Mouse (Mus musculus): Measurements from ENCODE around the gene Dcaf11.

The Dcaf11 gene

DNA sequence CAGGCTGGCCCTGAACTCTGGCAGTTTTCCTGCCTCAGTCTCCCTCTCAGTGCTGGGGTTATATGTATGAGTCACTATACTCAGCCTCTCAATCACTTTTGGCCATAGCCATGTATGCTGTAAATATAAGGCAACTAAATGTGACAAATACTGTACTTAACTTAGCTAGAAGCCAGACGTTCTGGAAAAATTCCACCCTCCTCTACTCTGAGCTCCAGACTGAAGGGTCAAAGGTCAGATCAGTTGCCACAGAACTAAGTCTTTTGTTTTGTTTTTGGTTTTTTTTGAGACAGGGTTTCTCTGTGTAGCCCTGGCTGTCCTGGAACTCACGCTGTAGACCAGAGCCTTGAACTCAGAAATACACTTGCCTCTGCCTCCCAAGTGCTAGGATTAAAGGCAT lies 56.1 kb downstream of the Dcaf11 start:
- DNase-seq (ENCODE audit: low spot score in 2 of 2): no peak

DNA sequence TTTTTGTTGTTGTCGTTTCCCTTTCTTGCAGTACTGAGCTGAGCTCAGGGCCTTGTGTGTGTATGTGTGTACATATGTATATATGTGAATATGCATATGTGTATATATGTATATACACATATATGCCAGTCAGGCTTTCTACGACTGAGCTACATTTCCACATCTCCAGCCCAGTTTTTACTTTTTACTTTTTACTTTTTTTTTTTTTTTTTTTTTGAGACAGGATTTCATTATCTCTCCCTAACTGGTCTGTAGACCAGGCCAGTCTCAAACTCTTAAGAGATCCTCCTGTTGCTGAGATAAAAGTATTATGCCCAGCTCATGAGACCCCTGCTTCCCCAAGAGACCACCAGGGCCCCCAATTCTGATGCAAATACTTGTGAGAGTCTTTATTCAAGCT lies 57.0 kb downstream of the Dcaf11 start:
- DNase-seq (ENCODE audit: low spot score in 2 of 2): no peak

DNA sequence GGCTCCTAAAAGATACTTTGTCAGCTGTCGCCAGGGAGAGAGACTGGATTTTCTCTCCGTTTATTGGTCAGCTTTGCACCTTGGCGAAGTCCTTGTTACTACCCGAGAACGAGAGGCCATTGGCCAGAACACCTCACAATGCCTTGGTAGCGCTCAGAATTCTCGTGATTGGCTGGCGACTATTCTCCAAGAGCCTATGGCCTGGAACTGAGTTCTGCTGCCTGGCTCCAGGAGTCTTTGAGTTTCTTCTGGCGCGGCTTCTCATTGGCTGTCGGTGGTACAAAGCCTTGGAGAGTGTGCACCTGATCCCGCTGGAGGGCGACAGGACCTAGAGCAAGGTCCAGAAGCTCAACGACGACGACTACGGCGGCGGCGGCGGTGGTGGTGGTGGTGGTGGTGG lies 58.0 kb downstream of the Dcaf11 start, which contains the start of gene Rec8:
TSS of gene Rec8 (plus strand) at position 216 of the 400 bp plus-strand sequence.
- no peak for DNase-seq (ENCODE audit: low spot score in 2 of 2)

DNA sequence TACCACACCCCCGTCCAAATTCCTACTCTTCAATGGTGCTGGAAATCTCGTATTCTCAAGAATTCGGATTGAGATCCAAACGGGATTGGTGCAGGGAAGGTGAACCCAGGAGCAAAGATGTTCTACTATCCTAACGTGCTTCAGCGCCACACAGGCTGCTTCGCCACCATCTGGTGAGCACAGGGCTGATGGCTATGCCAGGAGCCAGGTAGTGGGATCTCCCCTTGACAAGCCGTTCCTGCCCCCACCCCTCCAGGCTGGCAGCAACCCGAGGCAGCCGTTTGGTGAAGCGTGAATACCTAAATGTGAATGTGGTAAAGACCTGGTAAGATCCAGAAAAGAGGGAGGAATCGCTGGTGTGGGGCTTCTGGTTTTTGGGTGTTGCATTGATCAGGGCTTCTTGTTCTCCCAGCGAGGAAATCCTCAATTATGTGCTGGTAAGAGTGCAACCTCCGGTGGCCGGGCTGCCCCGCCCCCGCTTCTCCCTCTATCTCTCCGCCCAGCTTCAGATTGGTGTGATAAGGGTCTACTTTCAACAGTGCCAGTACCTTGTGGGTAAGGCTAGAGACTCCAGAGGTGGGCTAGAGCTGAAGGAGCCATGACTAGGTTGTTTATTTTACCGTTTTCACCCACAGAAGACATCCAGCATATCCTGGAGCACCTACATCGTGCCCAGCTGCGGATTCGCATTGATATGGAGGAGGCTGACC lies 58.8 kb downstream of the Dcaf11 start:
- DNase-seq (ENCODE audit: low spot score in 2 of 2): no peak
